Mouse (Mus musculus): ENCODE results near the gene Il1a.

The Il1a gene

DNA sequence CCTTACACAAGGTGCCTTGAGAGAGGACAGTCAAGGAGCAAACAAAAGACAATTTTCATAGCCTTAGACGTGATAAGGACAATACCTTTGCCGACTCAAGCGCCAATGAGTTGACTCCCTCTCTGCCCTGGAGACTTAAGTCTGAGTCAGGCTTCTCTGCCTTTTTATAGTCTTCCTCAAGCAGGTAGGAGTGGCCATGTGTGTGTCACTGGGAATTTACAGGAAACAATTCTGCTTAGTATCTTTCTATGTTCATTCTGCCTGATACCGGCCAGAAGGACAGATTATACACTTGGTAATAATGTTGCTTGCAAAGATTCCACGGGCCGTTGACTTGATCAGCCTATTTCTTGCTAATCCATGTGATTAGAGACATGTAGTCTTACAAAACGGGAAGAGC, at the start of gene Il1a:
Gene Il1a (minus strand): TSS at position 137 of the 400 bp plus-strand sequence.
- DNase-seq: no peak

DNA sequence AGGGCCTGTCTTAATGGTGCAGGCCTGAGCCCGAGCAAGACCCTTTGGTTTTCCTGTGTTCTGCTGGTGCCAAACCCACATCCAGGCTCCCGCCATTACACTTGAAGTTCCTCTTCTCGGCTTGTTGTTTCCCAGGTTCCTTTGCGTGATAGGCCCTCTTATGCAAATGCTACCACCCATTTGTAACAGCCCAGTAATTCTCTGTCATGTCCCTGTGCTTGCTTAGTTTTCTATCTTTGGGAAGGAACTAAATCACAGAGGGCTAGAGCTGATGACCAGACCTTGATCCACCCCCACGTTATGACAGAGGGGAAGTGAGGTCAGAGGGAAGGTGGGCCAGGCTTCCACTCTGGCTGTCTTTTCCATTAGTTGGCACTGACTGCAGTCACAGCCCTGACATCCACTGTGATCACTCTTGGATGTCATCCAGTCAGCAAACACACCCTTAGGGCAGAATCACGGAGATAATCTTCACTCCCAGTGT, 28.4 kb upstream of the Il1a start:
- DNase-seq: no peak

DNA sequence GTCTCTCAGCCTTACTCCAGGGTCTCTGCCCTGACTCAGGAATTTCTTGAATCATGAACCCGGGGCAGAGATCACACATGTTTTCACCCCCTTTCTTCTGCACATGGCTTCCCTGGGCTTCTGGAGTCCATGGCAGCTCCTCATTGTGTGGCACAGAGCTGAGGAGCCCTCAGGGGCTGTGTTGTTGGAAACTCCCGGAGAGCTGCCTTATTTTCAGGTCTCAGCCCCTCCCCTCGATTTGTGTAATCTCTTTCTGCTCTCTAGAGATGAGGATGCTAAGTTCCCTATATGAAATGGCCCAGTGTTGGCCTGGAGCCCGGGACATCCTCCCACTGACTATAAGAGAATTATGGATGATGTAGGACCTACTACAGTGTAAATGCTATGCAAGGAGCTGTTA, 23.7 kb upstream of the Il1a start:
- no peak for DNase-seq

DNA sequence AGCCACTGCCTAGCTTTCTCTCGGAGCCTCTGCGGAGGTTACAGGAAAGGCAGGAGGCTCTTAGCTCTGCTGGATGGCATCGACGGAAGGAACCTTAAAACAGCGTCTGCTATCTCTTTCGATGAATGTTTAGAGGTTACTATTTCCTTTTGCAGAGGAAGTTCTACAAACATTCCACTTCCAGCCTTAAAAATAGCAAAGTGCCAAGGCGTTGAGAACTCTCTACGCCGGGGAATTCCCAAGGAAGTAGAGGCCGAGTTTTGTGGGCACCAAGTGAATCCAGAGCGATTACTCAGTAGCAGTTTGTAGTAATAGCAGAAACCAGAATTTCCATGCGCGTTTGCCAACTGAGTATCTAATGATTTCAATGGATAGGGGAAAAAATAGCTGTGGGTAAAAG, 20.8 kb upstream of the Il1a start:
- peak in 1 of 2 experiments; percentile 14 for DNase-seq

DNA sequence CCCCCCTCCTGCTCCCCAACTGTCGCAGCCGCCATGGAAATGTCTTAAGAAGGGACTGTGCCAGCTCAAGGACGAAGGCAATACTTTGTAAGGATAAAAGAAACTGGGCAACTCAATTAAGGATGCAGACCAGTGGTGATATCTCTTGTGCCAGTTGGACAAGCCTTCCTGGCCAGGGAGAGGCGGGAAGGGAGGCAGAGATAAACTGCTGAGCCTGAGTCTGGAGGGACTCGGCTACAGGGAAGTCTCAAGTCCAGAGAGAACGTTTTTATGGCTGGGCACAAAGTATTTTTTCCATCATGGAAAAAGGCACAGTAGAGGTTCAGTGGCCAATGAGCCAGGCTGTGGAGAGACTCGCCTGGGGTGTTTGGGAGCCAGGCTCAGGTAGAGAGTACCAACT, 20.3 kb upstream of the Il1a start:
- no peak for DNase-seq

DNA sequence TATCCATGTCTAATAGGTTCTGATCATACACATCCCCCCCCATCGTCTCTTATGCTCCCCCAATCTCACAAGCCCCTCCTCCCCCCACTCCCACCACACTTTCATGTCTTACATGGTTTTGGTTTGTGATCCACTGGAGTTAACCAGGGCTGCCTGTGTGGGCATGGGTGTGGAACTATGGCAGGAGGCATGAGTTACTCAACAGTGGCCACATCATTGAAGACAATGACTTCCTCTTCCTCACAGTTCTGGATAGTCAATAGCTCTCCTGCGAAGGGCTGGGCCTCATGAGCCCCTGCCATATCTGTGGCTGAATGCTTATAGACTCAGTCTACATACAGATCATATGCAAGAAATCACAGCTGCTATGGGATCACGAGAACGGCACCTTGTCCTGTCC, 18.5 kb upstream of the Il1a start:
- no peak for DNase-seq

DNA sequence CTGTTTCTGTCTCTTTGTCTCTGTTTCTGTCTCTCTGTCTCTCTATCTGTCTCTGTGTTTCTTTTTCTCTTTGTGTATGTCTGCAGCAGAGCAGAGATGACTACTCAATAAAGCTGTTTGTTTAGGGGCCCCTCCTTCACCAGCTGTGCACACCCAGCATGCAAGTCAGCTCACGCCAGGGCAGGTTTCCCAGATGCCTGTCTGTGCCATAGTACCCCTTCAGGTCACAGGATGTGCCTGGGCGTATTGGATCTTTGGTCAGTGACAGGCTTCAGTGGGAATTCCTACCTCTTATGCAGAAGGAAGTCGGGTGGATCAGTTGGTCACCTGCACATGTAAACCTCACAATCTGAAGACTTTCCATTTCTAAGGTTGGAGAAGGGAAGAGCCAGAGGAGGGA, 14.4 kb upstream of the Il1a start:
- DNase-seq: no peak

DNA sequence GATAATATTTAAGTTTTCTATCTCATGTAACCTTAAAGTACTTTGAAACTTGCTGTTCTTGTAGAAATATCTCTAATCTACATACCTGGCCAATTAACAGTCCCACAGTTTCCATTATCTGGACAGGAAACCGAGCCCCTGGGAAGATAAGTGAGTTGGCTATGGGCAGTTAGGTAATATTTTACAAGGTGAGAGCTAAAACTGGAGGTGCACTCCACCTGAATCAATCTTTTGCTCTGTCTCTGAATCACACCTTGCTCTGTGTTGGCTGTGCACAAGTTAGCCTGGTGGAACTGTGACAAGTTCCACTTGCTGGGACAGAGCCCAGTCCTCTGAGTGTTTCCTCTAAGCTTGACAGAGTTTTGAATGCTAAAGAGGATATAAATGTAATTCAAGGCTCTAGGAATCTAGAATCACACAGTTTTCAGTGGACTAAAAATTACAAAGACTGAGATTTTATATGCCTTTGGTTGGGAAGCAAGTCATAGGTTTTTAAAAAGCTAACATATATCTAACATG, 12.4 kb upstream of the Il1a start:
- DNase-seq: no peak

DNA sequence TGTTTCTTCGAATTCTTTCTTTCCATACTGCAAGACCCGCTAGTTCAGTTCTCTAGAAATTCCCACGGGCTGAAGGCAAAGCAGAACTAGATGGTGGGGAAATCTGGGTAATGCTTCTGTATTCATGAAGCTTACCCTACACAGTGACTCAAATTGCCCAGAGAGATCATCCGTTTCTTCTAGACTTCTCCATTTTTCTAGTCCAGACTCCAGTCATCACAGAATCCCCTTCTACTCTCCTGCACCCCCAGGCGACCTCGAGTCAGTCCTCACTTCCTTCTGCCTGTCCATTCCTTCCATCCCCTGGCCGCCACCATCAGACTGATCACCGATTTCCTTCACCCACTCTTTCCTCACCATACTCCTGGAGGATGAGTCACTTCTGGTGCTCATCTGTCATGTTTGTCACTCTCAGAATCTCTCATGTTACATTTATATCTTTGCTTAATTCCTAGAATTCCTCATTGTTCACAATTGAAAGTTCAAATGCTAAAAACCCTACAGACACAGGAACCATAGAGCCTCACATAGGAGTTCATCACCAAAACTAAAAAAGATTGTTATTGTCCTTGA, 10.3 kb upstream of the Il1a start:
- no peak for DNase-seq

DNA sequence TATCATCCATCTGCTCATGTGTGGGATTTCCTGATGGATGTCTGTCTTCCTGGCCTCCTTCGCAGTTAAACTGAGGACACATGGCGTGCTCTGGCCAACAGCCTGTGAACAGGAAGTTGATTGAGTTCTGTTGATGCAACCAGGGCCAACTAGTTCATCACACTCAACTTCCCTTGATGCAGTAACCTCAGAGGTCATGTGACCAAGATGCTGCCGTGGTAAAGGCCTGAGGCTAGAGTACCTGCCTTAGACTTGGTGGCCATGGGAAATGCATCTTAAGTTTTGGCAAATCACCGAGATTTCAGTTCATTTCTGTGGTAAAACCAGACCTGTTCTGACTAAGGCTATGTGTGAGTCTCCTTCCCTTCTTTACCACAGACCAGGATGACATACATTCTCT, 6.1 kb upstream of the Il1a start:
- DNase-seq: no peak

DNA sequence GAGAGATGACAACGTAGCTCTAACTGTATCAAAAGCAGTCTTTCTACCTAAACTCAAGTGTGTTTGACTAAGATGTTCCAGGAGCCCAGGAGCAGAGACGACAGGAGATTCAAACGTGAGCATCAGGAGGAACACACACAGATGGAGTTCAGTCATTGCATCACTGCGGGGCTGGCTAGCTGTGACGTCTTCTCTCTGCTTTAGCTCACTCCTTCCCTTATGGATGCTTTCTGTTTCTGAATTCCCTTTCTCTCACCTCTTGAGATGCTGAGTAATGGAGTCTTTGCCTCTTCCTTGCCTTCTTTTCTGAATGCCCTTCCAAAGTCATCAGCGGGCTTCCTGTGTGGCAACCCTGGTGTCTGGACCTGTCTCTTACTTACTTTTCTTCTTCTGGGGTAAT, 5.1 kb upstream of the Il1a start:
- DNase-seq: no peak

DNA sequence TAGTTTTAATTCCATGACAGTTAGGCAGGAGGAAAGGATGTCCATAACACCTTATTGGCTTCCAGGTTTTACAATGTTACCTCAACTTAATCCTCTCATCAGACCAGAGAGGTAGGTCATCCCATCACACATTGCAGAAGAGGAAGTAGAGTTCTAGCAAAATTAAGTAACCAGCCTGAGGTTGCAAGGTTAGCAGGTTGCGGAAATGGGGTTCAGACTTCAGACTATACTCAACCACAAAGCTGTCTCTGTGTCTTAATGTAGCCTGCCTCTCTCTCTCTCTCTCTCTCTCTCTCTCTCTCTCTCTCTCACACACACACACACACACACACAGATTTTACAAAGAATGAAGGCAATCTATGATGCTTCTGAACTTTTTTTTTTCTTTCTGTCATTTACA, 4.2 kb upstream of the Il1a start:
- DNase-seq: no peak

DNA sequence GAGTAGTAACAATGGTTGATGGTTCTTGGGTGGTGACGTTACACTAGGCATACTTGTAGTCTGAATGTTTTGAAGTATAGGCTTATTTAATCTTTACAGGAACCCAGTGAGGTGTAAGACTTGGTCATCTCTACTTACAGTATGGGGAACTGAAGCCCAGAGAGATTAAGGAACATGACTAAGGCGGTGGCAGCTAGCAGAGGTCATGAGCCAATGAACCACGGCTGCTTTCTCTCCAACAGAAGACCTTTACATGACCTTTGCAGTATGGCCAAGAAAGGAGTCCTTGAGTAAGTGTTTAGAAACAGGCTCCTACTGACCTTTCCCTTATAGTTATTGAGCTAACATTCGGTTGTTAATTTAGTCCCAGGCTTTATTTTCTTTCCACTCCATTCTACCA, 3.8 kb downstream of the Il1a start:
- DNase-seq: no peak

DNA sequence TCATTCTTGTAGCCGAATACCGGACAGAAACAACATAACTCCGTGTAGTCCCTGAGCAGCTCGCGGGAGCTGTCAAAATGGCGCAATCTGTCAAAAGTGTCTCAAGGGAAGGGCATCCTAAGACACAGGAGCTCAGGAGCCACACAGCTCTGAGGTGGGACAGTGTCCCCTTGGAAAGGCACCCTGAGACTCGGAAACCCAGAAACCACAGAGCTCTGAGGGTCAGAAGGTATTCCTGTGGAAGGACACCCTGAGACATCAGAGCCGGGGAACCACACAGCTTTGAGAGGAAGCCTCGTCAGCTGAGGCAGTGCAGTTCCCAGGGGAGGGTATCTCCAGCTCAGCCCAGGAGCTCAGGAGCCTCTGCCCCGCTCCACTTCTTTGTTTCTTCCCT, 12.2 kb downstream of the Il1a start:
- no peak for DNase-seq

DNA sequence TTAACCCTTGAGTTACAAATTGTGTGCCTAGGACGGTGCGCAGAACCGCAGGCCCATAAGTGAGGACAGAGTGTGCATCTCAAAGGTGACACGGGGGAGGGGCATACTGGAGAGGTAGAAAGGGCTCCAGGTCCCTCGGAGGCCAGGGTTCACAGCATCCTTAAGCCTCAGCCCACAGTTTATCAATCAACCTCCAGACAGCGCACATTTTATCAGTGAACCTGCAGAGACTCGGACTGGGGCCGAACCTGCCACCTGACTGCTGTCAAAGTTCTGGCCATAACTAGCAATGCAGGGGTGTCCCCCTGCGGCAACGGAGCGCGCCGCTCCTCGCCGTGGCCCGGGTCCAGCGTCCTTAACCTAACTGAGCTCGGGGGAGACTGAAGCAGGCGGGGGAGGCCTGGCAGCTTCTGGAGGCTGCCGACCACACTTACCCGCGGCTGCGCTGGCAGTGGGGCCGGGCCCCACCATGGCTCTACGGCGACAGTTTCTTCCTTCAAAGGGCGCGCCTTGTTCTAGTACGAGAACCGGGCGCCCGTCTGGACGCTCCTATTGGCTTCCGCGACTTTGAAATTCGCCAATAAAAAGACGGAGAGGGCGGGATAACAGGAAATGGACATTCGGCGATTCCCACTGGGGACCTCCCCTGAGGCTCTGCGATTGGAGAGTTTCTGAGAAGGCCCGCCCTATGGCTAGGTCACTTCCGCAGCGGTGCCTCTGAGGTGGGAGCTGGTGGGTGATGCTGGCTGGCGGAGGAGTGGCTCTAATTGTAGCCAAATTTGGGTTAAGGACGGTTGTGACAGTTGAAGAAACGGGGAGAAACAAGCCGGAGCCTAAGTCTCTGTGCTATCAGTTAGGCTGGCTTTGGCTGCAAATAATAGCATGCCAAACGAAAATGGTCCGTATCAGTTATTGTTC, 12.8 kb downstream of the Il1a start, which contains the start of gene Ckap2l:
Gene Ckap2l (minus strand): TSS at position 542 of the 918 bp plus-strand sequence.
- DNase-seq: peak; percentile 96 to 97

DNA sequence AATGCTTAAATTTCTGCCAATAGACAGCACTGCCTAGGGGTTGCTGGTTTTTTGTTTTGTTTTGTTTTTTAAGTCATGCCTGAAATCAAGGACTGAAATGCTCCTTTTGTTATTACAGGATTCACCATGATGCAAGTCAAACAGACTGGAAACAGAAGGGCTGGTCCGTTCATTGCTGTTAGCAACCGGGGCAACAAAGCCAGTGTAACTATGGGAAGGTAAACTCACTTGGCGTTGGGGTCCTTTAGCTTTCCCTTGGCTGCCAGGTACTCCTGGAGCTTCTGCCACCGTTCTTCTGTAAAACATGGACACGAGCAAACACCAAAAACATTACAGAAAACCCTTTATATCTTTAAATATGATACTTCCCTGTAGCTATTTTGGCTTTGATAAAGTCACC, 13.7 kb downstream of the Il1a start:
- no peak for DNase-seq

DNA sequence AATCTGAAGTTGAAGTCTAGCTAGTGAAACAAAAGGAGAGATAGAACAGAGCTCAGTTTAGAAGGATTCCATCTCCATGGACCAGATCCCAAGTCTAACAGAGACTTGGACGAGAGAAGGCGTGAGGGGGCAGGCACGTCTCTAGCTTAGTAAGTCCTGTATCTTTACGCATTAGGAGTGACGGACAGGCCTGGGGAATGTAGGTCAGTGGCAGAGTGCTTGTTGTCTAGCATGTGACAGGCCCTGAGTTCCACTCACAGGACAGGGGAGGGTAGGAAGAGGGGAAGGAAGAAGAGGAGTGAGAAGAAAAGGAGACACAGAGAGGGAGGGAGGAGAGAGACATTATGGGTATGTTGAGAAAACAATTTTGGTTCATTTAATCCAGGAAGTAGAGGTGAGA, 14.7 kb downstream of the Il1a start:
- DNase-seq: no peak

DNA sequence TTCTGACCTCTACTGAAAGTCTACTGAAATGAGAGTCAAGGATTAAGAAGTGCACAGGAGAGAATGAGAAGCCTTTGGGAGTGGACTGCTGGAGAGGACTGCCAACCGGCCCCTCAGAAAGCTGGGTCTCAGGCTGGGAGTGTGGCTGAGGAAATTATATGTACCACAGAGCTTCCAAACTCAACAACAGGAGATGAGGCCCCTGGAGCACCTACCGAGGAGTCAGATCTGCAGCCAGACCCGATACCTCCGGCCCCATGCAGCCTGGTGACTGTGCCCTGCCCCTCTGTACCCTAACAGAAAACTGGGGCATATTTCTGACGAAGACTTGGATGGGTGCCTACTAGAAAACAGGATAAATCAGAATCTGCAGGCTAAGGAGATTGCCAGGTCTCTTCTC, 35.9 kb downstream of the Il1a start:
- no peak for DNase-seq

DNA sequence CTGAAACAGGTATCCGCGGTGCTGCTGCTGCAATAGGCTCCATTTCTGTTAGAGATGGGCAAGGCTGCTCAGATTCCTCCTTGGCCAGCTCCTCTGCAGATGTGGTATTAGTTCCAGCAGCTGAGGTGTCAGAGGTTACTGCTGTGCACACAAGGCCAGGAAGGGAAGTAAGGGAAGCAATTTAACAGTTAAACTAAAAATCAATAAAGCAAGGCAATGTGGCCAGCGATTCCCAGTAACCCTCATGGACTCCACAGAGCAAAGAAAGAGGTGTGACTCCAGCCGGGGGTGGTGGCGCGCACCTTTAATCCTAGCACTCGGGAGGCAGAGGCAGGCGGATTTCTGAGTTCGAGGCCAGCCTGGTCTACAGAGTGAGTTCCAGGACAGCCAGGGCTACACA, 39.2 kb downstream of the Il1a start:
- no peak for DNase-seq

DNA sequence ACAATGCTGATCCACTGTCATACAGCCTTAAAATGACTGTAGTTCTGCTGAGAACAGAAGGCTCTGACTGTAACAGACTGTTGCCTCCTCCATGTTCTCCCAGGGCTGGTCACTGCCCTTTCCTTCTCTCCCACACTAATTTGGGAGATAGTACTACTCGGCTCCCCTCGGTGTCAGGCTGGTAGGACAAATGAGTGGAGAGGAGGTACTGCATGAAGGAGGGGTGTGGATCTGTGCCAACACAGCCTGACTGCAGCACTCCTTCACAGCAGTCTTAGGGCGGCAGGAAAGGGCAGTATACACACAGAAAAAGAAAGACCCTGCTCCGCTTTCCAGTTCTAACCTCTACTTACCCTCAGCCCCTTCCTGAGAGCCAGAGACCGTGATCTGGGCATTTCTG, 39.8 kb downstream of the Il1a start:
- no peak for DNase-seq

DNA sequence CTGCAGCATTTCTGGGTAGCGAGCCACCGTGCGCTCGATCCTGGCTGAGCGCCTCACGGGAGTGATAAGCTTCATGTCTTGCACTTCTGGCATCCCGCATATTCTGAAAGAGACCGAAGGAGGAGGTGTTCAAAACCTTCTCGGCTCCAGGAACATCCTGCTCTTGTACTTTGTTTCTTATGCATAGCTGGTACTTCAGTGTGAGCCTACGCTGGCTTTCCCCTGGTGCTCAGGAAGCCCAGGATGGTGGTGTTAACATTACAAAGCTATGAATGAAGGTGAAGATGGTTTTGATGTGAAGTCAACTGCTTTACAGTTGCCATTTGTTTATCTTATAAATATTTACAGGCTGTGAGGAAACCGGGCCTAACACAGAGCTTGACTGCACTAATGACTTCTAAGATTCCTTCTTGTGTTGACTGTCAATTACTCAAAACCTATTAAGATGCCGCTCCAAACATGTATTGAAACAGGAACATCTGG, 40.6 kb downstream of the Il1a start:
- DNase-seq: no peak

DNA sequence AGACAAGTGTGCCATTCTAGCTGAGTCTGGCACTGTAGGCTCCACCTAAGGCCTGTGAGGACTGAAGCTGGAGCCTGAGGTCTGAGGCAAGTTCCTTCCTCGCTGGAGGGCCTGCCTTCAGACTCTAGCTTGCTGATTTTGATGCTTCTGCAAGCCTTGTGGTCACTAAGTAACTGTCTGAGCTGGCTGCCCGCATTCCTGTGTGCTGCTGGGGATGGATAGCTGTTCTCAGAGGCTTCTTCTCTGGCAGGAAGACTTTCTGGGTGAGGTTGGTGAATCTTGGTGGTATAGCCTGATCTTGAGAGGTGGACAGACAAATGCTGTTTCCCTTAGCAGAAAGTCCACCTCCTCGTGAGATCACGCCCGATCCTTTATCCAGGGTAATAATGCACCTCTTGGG, 42.0 kb downstream of the Il1a start:
- DNase-seq: no peak

DNA sequence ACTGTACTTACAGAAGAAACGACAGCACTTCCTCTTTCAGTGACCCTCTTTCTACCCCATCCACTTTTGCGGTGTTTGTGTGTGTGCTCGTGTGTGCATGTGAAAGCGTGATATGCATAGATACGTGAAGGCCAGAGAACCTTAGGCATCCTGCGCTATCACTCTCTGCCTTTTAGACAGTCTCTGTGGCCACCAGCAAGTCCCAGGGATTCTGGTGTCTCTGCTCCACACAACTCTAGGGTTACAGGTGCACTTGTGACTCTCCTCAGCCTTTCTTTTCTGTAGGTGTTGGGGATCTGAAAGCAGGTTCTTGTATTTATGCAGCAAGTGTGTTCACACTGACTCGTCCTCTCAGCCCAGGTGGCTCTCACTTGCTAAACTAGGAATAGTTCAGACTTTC, 44.5 kb downstream of the Il1a start:
- no peak for DNase-seq

DNA sequence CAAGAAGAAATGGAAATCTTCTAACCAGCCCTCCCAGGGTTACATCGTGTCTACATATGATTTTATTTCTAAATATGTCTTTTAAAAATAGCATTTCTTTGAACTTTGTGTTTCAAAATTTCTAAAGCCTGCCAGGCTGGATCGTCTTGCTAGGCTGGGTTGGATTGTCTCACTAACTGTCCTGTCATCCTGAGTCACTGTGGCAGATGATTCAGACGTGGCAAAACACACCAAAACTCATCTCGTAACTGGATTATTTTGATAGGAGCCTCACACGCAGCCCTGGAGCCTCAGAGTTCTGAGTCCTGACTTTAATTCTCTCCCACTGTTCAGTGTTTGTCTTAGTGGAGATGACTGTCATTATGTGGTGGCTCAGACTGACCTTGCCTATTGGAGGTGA, 46.7 kb downstream of the Il1a start:
- DNase-seq: no peak
